Mouse (Mus musculus): ENCODE data around the gene Picalm. TPM values are rescaled to one million over a fixed set of nuclear protein-coding genes. Genes with fewer than 3 reads are reported as not detected.
A peak's percentile ranks its signal among the peaks of the same experiment; 100 is the strongest.

The Picalm gene
- 38.5 and 68.6 TPM in 2 replicates for polyA plus RNA-seq (2012; rRNA removed)

GRCm38 (mm10) chr7:90129732-90130392 is at the start of gene Picalm:
Picalm (plus strand) TSS chr7:90130213.
- DNase-seq (ENCODE audit: low read depth, low spot score): peak; percentile 88
- under 1% methylated on average over 60 of the region's 72 CpGs for WGBS

GRCm38 (mm10) chr7:90083799-90084198 is 46.2 kb upstream of the Picalm start:
- DNase-seq (ENCODE audit: low read depth, low spot score): no peak

DNA sequence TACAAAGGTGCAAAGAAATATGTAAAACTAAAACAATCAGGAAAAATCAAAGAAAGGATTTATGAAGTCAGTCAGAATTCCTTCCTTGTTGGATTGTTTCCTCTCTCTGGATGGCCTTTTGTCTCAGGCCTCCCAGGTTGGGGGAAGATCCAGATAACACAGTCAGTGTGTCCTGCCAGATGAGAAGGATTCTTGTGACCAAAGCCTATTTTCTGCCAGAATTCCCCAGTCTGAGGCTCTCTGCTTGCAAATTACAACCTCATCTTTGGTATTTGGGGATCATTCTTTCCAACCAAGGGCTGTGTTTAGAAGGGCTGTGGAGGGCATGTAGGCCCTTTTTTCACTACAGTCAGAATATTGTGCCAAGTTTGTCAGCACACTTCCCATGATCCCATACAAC is 45.5 kb upstream of the Picalm start:
- no peak for DNase-seq (ENCODE audit: low read depth, low spot score)

More at GRCm38 (mm10) chr7:90083799-90084198, 46.2 kb upstream of the Picalm start:
- 69% methylated on average over 7 of the region's 7 CpGs for WGBS

GRCm38 (mm10) chr7:90085713-90086112 is 44.3 kb upstream of the Picalm start:
- 17% methylated on average over 1 of the region's 1 CpGs for WGBS
- no peak for DNase-seq (ENCODE audit: low read depth, low spot score)

DNA sequence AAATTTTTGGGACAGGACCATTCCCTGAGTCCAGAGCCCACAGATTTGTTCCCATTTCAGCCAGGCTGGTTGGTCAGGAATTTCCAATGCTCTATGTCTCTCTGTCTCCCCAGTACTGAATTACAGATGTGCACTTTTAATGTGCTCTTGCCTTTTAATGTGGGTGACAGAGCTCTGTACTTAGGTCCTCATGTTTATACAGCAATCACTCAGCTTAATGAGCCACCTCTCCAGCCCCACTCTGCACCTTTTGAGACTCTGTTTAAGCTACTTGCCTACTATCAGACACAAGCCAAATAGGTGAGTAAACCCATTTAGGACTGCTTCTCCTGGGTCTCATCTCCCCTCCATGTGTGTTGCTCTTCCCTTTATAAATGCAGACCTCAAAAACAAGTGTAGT is 43.2 kb upstream of the Picalm start:
- no peak for DNase-seq (ENCODE audit: low read depth, low spot score)

DNA sequence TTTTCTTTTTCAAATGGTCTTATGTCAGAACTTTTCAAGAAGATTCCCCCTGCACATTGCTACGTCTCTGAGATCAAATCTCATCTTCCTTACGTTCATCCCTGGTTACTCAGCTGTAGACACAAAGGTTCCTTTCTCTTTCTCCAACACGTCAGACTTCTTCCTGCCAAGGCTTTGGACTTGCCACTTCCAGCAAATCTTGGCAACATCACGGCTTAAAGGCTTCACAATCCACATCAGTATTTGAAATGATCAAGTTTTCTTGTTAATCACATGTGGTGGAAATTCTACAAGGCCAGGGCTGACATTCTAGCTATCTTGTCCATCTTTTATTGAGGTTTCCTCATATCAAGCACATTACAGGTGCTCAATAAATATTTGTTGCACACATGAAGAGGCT is 39.0 kb upstream of the Picalm start:
- no peak for DNase-seq (ENCODE audit: low read depth, low spot score)
- 78% methylated on average over 4 of the region's 4 CpGs for WGBS

- 54% methylated on average over 2 of the region's 2 CpGs for WGBS
- DNase-seq (ENCODE audit: low read depth, low spot score): no peak
Observed at GRCm38 (mm10) chr7:90091756-90092155, 38.3 kb upstream of the Picalm start.

- 81% methylated on average over 8 of the region's 8 CpGs for WGBS
- no peak for DNase-seq (ENCODE audit: low read depth, low spot score)
Observed at GRCm38 (mm10) chr7:90092452-90093450, 37.3 kb upstream of the Picalm start.

GRCm38 (mm10) chr7:90095097-90095496 is 34.9 kb upstream of the Picalm start:
- WGBS: 92% methylated on average over 5 of the region's 5 CpGs
- no peak for DNase-seq (ENCODE audit: low read depth, low spot score)

- no peak for DNase-seq (ENCODE audit: low read depth, low spot score)
- 79% methylated on average over 6 of the region's 6 CpGs for WGBS
Observed at GRCm38 (mm10) chr7:90095766-90096372, 34.1 kb upstream of the Picalm start.

GRCm38 (mm10) chr7:90096609-90097008 is 33.4 kb upstream of the Picalm start:
- WGBS: 70% methylated on average over 2 of the region's 2 CpGs
- DNase-seq (ENCODE audit: low read depth, low spot score): no peak

DNA sequence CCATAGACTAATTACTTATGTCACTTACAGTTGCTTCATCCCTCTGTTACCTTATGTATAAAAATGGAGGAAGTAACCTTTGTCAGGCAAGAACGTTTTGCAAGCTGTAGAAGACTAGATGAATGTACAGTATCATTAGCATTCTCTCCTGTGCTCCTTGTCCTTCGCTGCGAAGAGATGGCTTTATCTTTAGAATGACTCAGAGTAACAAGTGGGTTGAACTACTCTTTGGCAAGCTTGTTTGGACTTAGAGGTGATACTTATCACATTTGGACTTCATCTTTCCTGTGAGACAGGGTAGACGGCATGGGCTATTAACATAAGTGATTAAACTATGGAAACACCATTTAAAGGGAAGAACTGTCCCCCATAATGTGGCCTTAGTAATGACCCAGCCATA is 31.8 kb upstream of the Picalm start:
- 76% methylated on average over 4 of the region's 4 CpGs for WGBS
- DNase-seq (ENCODE audit: low read depth, low spot score): no peak

DNA sequence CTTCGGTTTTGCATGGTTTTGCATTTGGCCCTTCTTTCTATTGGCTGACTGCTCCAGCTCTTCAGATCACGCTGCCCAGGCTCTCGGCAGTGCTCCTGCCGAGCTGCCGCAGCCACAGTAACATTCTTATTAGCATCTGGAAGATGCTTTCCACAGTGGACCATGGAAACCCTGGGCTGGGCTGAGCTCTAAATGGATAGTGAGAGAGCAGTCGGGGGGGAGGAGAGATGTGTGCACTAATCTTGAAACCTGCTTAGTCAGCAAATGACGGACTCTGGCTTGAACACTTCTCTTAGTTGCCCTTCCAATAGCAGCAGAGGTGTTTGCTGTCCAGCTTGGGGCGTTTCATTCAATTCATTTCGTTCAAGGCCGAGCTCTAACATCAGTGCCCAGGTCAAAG is 30.8 kb upstream of the Picalm start:
- 80% methylated on average over 10 of the region's 10 CpGs for WGBS
- no peak for DNase-seq (ENCODE audit: low read depth, low spot score)

GRCm38 (mm10) chr7:90100614-90101160 is 29.3 kb upstream of the Picalm start:
- 34% methylated on average over 3 of the region's 3 CpGs for WGBS
- DNase-seq (ENCODE audit: low read depth, low spot score): peak; percentile 51

DNA sequence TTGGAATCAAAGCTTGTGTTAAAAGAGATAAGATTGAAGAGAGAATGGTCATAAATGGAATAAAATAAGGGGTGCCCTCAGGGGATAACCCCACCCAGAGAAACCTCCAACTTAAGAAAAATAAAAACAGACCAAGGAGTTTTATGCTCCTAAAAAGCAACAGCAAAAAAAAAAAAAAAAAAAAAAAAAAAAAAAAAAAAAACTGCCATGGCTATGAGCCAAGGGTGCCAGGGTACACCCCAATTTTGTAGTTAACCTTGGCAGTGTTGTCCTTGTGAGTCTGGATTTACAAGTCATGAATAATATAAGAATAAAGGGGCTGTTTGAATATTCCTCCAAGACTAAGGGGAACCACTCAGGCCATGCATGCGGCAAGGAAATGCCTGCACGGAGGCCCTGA is 13.9 kb upstream of the Picalm start:
- WGBS: 100% methylated on average over 2 of the region's 2 CpGs
- DNase-seq (ENCODE audit: low read depth, low spot score): no peak

GRCm38 (mm10) chr7:90120106-90120505 is 9.9 kb upstream of the Picalm start:
- no peak for DNase-seq (ENCODE audit: low read depth, low spot score)
- 71% methylated on average over 4 of the region's 4 CpGs for WGBS

GRCm38 (mm10) chr7:90124991-90125390 is 5.0 kb upstream of the Picalm start:
- 72% methylated on average over 5 of the region's 5 CpGs for WGBS

DNA sequence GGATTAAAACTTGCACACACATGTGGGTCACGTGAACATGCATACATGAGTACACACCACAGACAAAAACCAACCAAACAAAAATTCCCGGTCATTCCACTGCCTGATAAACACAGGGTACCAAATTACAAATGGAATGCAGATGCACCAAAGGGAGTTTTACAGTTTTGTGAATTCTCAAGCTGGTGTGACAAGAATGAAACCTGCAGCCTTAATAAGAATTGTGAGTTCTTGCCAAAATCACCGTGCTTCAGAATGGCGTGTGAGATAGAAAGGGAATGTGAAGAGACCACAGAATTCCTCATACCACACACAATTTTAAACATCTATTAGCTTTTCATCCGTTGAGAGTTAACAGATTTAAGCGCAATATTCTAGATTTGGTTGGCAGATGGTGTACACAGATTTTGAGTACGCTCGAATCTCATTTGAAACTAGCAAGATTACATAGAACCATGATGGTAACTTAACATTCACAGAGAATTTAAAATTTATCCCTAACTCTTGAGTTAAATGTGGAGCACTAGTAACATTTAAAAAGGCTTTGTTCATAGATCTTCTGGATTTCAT is 1.3 kb upstream of the Picalm start:
- 66% methylated on average over 8 of the region's 8 CpGs for WGBS
- DNase-seq (ENCODE audit: low read depth, low spot score): no peak

More at GRCm38 (mm10) chr7:90124991-90125390, 5.0 kb upstream of the Picalm start:
- no peak for DNase-seq (ENCODE audit: low read depth, low spot score)

- no peak for DNase-seq (ENCODE audit: low read depth, low spot score)
- 1% methylated on average over 12 of the region's 12 CpGs for WGBS
Observed at GRCm38 (mm10) chr7:90129271-90129731, 712 bp upstream of the Picalm start.

Data from large intestine, adult 2 months (tissue).